Mouse (Mus musculus): ENCODE data around the gene Haao. TPM values are rescaled to one million over a fixed set of nuclear protein-coding genes. Genes with fewer than 3 reads are reported as not detected.

The Haao gene
- polyA plus RNA-seq (2017; shearing (Covaris generic)), result 1 to 10 TPM; 1.3 to 2.7 TPM

DNA sequence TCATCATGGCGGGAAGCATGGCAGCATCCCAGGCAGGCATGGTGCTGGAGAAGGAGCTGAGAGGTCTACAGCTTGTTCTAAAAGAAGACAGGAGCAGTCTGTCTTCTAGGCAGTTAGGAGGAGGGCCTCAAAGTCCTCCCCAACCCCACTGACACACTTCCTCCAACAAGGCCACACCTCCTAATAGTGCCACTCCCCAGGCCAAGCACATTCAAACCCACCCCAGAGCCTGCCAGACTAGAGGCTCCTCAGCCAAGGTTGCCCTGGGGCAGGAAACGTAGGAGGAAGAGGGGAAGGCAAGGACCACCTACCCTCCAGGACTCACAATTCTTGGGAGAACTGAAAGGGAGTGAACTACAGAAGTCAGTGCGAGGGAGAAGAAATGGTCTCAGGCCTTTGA lies at the start of gene Haao:
Haao (minus strand) TSS at position 149 of the 400 bp plus-strand sequence.

Other genes starting within 250 kb of the Haao start
- under 1 TPM; 0.11 to 0.60 TPM for gene Kcng3, start 216.1 kb downstream of the Haao start, polyA plus RNA-seq (2017; shearing (Covaris generic))
- 10 to 100 TPM; 89.4 to 92.3 TPM for gene Mta3, start 141.8 kb downstream of the Haao start, polyA plus RNA-seq (2017; shearing (Covaris generic))

Measured in inflammation-experienced regulatory T-cells (primary cell).